Mouse (Mus musculus): ENCODE measurements around the gene Notch2.

DNA sequence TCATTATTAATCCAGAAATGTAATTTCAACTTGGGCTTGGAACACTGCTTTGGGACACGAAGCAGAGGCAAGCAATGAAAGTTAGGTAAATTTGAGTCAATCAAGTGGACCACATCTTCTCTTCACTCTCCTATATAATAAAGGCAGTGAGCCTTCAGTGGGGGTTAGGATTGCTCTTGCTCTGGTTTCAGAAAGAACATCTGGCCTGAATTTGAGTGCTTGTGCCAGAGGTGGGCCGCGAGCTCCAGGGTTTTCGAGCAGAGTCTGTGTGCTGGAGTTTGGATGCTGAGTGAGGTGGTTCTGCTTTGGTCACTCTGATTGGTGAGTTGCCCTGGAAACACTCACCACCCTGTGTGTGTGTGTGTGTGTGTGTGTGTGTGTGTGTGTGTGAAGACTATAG, 73.1 kb downstream of the Notch2 start:
- TF ChIP-seq CTCF (IDR thresholded peaks at IDR 0.05; ENCODE audit: control insufficient read depth, insufficient read depth, insufficient read length) = no peak
- TF ChIP-seq MAX (IDR thresholded peaks at IDR 0.05) = no peak
- TF ChIP-seq CEBPB (IDR thresholded peaks at IDR 0.05; ENCODE audit: low read depth) = no peak
- no peak for TF ChIP-seq MYOD1 (IDR thresholded peaks at IDR 0.05; ENCODE audit: control insufficient read depth, insufficient read length, low read depth)
